Mouse (Mus musculus) adrenal gland, adult 18-20 months (tissue): Measurements from ENCODE around the gene Nfatc4. TPM values are rescaled to one million over a fixed set of nuclear protein-coding genes. Genes with fewer than 3 reads are reported as not detected.

Experiments
- DNase-seq, 2 experiments: peaks; one replicate each; pipeline ENCODE4 v3.0.0; 2021 to 2022; ENCODE audit warnings: low spot score in 2 of 2
- total RNA-seq, 2 experiments: library from RNA; stranded (reverse); gene quantifications; 1 replicate in 1 of 2; 2 replicates in 1 of 2; pipeline ENCODE4 v1.2.3; 2021

Gene Nfatc4
- total RNA-seq, 2 experiments from 2014 or later = 17.4 to 21.4 TPM

GRCm38 (mm10) chr14:55879623-55880022, 56.7 kb downstream of the Nfatc4 start:
- DNase-seq = peak; percentile 59 to 65

DNA sequence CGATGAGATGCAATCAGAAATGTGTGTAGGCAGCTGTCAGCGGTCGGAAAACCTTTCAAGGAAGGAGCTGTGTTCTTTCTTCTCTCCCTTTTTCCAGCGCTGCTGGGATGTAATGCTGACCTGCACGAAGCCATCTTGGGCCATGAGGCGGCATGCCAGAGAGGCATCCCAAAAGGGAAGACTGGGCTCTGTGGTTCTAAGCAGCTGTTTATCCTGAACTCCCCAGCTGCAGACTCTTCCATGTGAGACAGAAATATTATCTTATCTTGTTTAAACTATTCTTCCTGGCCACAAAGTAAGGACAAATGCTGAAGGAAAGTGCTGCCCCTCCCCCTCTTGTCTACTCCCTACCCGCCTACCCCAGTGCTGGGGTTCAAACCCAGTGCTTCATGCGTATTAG, 58.0 kb downstream of the Nfatc4 start:
- no peak for DNase-seq

DNA sequence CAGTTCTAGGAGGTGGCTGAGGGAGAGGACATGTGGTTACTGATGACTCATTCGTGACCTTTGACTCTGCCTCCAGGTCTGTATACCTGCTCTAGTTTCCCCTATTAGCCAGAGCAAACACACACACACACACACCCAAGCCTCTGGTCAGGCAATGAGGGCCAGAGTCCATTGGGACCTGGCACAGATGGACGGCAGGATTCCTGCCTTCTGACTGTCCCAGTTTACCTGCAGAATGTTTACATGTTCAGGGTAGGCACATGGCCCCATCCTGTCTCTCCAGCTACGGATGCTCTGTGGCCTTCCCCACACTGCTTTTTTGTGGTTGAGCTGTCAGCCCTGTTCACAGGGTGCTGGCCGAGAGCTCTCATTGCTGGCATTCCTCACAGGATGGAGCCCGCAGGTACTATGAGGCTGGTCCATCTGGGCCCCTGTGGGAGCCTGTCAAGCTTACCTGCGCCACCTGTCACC, 59.3 kb downstream of the Nfatc4 start:
- DNase-seq = no peak

- DNase-seq = no peak
Measured at GRCm38 (mm10) chr14:55883149-55883661, 60.3 kb downstream of the Nfatc4 start.

Other genes starting within 250 kb of the Nfatc4 start
- gene Fitm1, start 247.5 kb upstream of the Nfatc4 start, total RNA-seq = 1 to 10 TPM in 1 of 2 experiments, under 1 TPM in 1; 0.96 to 2.3 TPM
- 100 to 1,000 TPM; 231 to 367 TPM for gene Psme1, start 245.0 kb upstream of the Nfatc4 start, total RNA-seq
- gene Emc9, start 237.8 kb upstream of the Nfatc4 start, total RNA-seq = 10 to 100 TPM; 27.5 to 45.7 TPM
- 100 to 1,000 TPM; 400 to 422 TPM for gene Psme2, start 232.0 kb upstream of the Nfatc4 start, total RNA-seq
- 10 to 100 TPM; 28.1 to 36.0 TPM for gene Rnf31, start 231.4 kb upstream of the Nfatc4 start, total RNA-seq
- gene Irf9, start 219.6 kb upstream of the Nfatc4 start, total RNA-seq = 10 to 100 TPM; 20.0 to 26.2 TPM
- gene Rec8, start 205.1 kb upstream of the Nfatc4 start, total RNA-seq = 1 to 10 TPM; 3.5 to 7.4 TPM
- 100 to 1,000 TPM in 1 of 2 experiments, 10 to 100 TPM in 1; 95.4 to 122 TPM for gene Ipo4, start 187.2 kb upstream of the Nfatc4 start, total RNA-seq
- gene Gm49378, start 185.2 kb upstream of the Nfatc4 start, total RNA-seq = 1 to 10 TPM in 1 of 2 experiments, not detected in 1; 2.1 TPM
- gene Tm9sf1, start 179.3 kb upstream of the Nfatc4 start, total RNA-seq = 10 to 100 TPM; 70.2 to 84.9 TPM
- gene Tssk4, start 173.0 kb upstream of the Nfatc4 start, total RNA-seq = 1 to 10 TPM in 1 of 2 experiments, under 1 TPM in 1; 0.58 to 1.2 TPM
- gene Mdp1, start 162.6 kb upstream of the Nfatc4 start, total RNA-seq = 10 to 100 TPM; 37.1 to 59.5 TPM
- gene Gmpr2, start 151.2 kb upstream of the Nfatc4 start, total RNA-seq = 10 to 100 TPM; 24.0 to 24.5 TPM
- 100 to 1,000 TPM; 312 to 368 TPM for gene Nedd8, start 151.0 kb upstream of the Nfatc4 start, total RNA-seq
- gene Tinf2, start 141.3 kb upstream of the Nfatc4 start, total RNA-seq = 10 to 100 TPM; 34.3 to 59.4 TPM
- gene Tgm1, start 109.2 kb upstream of the Nfatc4 start, total RNA-seq = under 1 TPM; 0.29 to 0.30 TPM
- 10 to 100 TPM; 15.9 to 20.0 TPM for gene Rabggta, start 100.9 kb upstream of the Nfatc4 start, total RNA-seq
- 10 to 100 TPM; 60.4 to 72.0 TPM for gene Dhrs1, start 77.5 kb upstream of the Nfatc4 start, total RNA-seq
- 10 to 100 TPM; 14.0 to 14.3 TPM for gene Nop9, start 77.5 kb upstream of the Nfatc4 start, total RNA-seq
- gene Cideb, start 64.7 kb upstream of the Nfatc4 start, total RNA-seq = 1 to 10 TPM in 1 of 2 experiments, under 1 TPM in 1; 0.76 to 2.3 TPM
- gene Ltb4r2, start 61.7 kb upstream of the Nfatc4 start, total RNA-seq = not detected
- gene Ltb4r1, start 57.2 kb upstream of the Nfatc4 start, total RNA-seq = under 1 TPM; 0.42 to 0.50 TPM
- 10 to 100 TPM in 1 of 2 experiments, 1 to 10 TPM in 1; 8.3 to 17.1 TPM for gene Adcy4, start 39.0 kb upstream of the Nfatc4 start, total RNA-seq
- 1 to 10 TPM; 3.6 to 4.5 TPM for gene Ripk3, start 34.3 kb upstream of the Nfatc4 start, total RNA-seq
- gene Nynrin, start 30.9 kb downstream of the Nfatc4 start, total RNA-seq = 1 to 10 TPM; 8.2 to 9.0 TPM
- not detected for gene Cbln3, start 61.2 kb downstream of the Nfatc4 start, total RNA-seq
- gene Khnyn, start 61.8 kb downstream of the Nfatc4 start, total RNA-seq = 10 to 100 TPM; 14.8 to 17.6 TPM
- gene Sdr39u1, start 77.1 kb downstream of the Nfatc4 start, total RNA-seq = 10 to 100 TPM; 66.9 to 90.4 TPM
- 1 to 10 TPM; 1.8 to 3.4 TPM for gene Cma1, start 121.5 kb downstream of the Nfatc4 start, total RNA-seq
- under 1 TPM in 1 of 2 experiments, not detected in 1; 0.51 TPM for gene Cma2, start 127.8 kb downstream of the Nfatc4 start, total RNA-seq
- gene Mcpt1, start 194.8 kb downstream of the Nfatc4 start, total RNA-seq = not detected
- not detected for gene Mcpt9, start 207.4 kb downstream of the Nfatc4 start, total RNA-seq
- not detected for gene Mcpt2, start 218.9 kb downstream of the Nfatc4 start, total RNA-seq
- gene Mcpt4, start 239.2 kb downstream of the Nfatc4 start, total RNA-seq = 1 to 10 TPM; 1.4 to 2.6 TPM